Mouse (Mus musculus) brain, embryonic 14.5 days (tissue): ENCODE measurements around the gene Dip2b. TPM values are rescaled to one million over a fixed set of nuclear protein-coding genes. Genes with fewer than 3 reads are reported as not detected.

Source experiments
- DNase-seq: peaks from one replicate; pipeline ENCODE4 v3.0.0-alpha.2; 2011; ENCODE audit warnings: low read depth
- CTCF ChIP-seq: fragments of 200-500 bp; IDR thresholded peaks from 2 replicates; pipeline ENCODE4 v1.5.1; 2012; ENCODE audit warnings: inconsistent platforms, mild to moderate bottlenecking, moderate library complexity, borderline replicate concordance; ENCODE audit not compliant: insufficient read depth, insufficient read length; ENCODE audit errors: extremely low read depth
- POLR2A ChIP-seq: fragments of 200-500 bp; IDR thresholded peaks from 2 replicates; pipeline ENCODE4 v1.6.1; 2012; ENCODE audit warnings: mild to moderate bottlenecking, inconsistent platforms, borderline replicate concordance; ENCODE audit not compliant: poor library complexity, insufficient read depth, insufficient read length, severe bottlenecking; ENCODE audit errors: extremely low read depth
- polyA plus RNA-seq: library from polyadenylated mRNA; depleted of rRNA; stranded (reverse); fragments of >200 nt; gene quantifications from 2 replicates; pipeline ENCODE4 v1.2.3, GENCODE M21; 2012; rRNA removed

Gene Dip2b
- 25.5 and 33.7 TPM in 2 replicates for polyA plus RNA-seq

DNA sequence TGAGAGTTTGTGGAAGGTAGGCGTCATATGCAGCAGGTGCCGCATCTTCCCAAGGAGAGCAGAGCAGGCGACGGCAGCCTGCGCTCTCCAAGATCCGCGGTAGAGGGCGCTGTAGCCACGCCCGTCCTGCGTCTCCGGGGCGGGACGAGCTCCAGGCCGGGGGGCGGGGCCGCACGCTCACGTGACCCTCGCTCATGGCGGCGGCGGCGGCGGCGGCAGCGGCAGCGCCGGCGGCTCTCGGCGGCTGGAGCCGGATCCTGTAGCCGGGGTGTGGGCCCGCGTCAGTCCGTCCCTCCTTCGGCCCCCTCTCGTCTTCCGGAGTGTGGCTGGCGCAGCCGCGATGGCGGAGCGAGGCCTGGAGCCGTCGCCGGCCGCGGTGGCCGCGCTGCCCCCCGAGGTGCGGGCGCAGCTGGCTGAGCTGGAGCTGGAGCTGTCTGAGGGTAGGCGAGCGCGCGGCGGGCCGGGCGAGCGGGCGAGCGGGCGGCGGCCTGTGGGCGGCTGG is at the start of gene Dip2b:
TSS of gene Dip2b (plus strand) at position 195 of the 502 bp plus-strand sequence.
- TF ChIP-seq POLR2A = peak; percentile 95
- TF ChIP-seq CTCF = peak; percentile 93
- peak; percentile 96 for DNase-seq

DNA sequence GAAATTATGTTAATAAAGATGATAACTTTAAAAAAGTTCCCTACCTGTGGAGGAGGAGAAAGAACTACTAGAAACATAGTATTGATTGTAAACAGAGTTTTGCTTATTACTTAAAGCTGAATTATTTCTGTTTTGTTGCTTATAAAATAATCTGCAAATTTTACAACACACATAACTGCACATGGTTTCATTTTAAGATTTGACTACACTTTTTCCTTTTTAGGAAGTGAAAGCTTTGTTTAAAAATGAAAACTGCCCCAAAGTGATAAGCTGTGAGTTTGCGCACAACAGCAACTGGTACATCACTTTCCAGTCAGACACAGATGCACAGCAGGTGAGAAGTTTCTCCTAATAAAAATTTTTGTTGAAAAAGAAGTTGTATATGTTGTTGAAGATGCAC is 45.4 kb upstream of the Dip2b start:
- no peak for TF ChIP-seq POLR2A
- TF ChIP-seq CTCF = no peak
- DNase-seq = no peak

DNA sequence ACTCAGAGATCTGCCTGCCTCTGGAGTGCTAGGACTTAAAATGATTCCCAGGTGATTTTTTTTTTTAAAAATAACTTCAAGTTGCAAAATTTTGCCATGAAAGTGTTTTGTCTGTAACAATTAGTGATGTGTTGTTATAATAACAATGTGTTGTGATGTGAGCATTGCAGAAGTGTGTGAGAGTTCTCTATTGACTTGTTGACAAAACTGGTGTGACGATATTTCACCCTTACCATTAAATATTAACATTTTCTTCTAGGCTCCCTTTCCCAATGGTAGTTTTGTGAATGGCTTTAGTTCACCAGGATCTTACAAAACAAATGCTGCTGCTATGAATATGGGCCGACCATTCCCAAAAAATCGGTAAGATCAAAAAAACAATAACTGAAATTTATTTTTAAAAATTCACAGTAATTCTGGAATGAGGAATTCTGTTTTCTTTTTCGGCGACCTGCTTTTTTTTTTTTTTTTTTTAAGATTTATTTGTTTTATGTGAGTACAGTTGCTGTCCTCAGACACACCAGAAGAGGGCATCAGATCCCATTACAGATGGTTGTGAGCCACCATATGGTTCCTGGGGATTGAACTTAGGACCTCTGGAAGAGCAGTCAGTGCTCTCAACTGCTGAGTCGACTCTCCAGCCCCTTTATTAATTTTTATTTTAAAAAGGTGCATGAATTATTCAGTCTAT is 41.2 kb upstream of the Dip2b start:
- no peak for DNase-seq

DNA sequence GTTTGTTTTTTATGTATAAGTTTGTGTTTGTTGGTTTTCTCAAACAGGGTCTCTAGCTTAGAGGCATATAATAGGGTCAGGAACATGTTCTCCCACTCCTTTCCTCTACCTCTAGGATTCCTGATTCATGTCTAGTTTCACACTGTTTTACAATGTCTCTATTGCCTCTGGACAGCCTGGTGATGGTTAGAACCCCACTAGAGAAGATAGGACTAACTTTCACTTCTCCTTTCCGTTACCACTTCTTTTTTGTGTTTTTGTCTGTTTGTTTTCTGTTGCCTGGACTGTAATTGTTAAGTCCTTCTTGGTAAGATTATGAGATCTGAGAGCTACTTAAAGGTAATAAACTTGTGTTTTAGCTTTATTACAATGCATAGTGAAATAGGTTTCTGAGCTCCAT is 39.1 kb upstream of the Dip2b start:
- TF ChIP-seq POLR2A (no peak), CTCF (no peak)
- DNase-seq = no peak

More for the DNA sequence above, 41.2 kb upstream of the Dip2b start:
- no peak for TF ChIP-seq POLR2A
- no peak for TF ChIP-seq CTCF

DNA sequence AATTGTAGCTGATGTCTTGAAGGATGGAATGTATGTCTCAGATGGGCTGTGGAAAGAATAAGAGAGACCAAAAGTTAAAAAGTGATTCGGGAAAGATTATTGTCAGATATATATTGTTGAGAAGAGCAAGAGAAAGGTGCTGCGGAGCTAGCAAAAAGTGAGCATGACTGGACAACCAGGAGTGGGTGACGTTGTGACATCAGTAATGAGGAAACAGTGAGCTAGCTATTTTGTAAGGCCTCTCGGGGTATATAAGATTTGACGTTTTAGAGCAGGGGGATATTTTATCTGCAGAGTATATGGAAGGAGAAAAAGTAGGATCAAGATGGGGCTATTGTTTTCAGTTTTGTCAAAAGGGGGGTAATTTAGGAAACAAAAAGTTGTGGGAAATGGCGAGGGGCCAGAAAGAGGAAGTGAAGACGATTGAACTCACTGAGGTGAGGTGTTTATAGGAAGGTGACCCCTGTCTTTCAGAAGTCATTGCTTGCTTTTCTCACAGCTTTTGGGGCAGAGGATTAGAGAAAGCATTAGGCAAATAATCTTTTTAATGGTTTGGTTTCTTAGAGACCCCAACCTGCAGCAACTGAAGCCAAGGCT is 33.7 kb upstream of the Dip2b start:
- TF ChIP-seq POLR2A (no peak), CTCF (no peak)
- DNase-seq = no peak

DNA sequence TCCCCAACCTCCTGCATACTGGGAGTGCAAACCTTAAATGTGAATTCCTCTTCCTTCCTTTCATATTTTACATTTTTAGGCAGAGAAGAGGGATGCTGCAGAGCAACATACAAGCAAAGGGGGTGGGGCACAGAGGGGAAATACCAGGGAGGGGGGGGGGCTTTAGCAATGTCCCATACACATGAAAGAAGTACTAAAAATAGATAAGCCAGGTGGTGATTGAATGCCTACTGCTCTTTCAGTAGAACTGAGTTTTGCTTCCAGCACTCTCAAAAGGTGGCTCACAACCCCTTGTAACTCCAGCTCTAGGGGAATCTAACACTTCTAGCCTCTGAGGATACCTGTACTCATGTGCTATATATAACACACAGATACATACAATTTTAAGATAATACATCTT is 32.3 kb upstream of the Dip2b start:
- TF ChIP-seq POLR2A (no peak), CTCF (no peak)
- DNase-seq = no peak

DNA sequence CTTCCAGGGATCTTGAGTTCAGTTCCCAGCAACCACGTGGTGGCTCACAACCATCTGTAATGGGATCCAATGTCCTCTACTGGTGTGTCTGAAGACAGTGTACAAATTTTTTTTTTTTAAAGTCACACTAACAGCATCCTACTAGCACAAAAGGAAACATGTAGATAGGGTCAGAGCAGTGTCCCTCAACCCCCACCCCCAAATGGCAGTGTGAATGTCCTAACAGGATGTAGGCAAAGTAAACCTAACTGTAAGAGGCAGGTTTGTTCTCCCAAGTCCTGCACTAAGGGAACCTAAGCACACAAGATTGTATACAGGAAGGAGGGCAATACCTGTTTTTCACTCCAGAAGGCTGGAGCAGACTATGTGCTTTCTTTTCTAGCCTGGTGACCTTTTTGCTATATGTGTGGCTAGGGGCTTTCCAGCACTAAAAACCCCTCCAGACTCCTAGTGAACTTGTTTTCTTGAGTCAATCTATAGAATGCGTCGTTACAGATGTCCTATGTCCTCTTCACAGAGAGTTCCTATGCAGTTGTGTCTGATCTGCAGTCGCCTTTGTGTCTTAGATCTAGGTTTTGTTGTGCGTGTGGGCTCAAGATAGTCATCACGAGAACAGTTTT is 20.1 kb upstream of the Dip2b start:
- DNase-seq = no peak

DNA sequence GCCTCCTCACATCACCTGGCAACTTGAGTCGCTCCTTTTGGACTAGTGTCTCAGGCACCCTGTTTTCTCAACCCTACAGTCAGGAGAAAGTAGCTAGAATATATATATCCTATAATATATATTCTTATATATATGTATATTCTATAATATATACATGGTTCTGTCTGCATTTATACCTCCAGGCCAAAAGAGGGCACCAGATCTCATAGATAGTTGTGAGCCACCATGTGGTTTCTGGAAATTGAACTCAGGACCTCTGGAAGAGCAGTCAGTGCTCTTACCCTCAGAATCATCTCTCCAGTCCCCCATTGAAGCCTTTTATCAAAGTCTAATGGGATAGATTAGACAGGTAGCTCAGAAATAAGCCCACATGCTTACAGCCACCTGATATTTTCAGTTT is 17.3 kb upstream of the Dip2b start:
- TF ChIP-seq POLR2A (no peak), CTCF (no peak)
- DNase-seq = no peak

More for the DNA sequence above, 20.1 kb upstream of the Dip2b start:
- TF ChIP-seq POLR2A (no peak), CTCF (no peak)

DNA sequence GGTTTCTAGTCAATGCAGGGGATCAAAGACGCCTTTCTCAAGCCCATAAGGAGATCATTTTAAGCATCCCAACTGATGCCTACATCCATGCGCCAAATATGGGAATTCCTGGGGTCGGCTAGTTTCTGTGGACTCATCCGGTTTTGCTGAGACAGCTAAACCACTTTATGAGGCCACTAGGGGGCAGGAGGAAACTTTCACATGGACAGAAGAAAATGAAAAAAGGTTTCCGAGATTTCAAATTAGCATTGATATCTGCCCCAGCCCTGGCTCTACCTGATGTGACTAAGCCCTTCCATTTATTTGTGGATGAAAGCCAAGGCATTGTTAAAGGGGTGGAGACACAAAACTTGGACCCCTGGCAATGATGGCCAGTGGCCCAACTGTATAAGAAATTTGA is 15.5 kb upstream of the Dip2b start:
- no peak for TF ChIP-seq POLR2A
- peak; percentile 60; the same call in 1 of the 2 replicates for TF ChIP-seq CTCF

DNA sequence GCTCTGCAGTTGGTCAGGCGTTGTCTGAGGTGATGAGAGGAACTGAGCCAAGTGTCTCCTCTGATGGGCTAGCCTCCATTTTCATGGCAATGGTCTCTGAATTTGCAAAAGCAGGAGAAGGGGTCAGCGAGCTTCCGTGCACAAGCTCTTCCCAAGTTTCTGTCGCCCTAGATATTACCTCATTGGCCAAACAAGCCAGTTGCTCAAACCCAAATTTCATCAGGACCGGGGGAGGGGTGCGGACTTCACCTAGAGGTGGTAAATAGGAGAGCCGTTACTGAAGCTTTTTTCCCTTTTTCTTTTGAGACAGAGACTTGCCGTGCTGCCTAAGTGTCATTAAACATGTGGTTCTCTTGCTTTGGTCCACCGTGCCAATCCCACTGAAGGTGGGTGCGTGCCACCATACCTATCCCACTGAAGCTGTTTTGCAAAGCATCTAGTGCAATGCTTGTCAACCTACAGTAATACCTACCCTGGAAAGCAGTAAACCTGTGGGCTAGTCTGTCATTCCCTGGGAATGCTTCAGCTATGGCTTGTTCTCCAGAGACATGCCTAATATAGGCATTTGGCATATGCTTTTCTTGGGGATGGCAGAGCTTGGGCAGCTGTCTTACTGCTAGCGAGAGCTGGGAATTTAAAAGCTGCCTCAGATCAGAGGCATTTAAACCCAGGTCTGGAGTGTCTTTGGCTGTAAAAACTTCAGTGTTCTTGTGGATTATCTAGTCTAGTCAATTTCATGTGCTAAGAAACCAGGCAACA is 13.2 kb upstream of the Dip2b start:
- TF ChIP-seq POLR2A (no peak), CTCF (no peak)
- no peak for DNase-seq

More for the DNA sequence above, 15.5 kb upstream of the Dip2b start:
- DNase-seq = peak; percentile 71

DNA sequence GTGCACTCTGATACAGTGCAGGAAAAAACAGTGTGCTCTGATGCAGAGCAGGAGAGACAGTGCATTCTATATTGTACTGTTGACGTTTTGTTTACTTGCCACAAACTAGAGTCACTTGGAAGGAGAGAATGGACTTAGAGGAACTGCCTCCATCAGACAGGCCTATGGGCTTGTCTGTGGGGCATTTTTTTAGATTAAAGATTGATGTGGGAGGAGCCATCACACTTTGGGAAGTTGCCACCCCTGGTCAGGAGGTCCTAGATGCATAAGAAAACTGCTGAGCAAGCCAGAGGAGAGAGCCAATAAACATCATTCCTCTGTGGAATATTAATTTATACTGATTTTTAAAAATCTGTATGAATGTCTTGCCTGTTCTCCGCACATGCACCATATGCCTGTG is 10.3 kb upstream of the Dip2b start:
- TF ChIP-seq POLR2A (no peak), CTCF (no peak)
- no peak for DNase-seq
